In genomic region chr5:108697341-108697753, GRCm38 (mm10) we compare ENCODE assay signal across 8 mouse cellular contexts. TPM values are rescaled to one million over a fixed set of nuclear protein-coding genes. Genes with fewer than 3 reads are reported as not detected.
DNase-seq lines count a peak whose midpoint lies in the region; ATAC-seq lines count a peak whose summit lies in the region.

No protein-coding gene starts in this region.

- H3K27me3 ChIP-seq in kidney, embryonic 16.5 days (ENCODE audit: insufficient read depth, low read length), result no peaks in the 10 kb centered on the region

- H3K9me3 ChIP-seq in kidney, embryonic 16.5 days (ENCODE audit: low read length), result no peaks in the 10 kb centered on the region

- H3K4me3 ChIP-seq in kidney, embryonic 16.5 days (ENCODE audit: low read length), result no peak overlapping the region

- 0 out of 2 replicates have a peak overlapping the region, but pooled peaks have one; percentile 15 for H3K9ac ChIP-seq in kidney, embryonic 16.5 days (replicated peaks; ENCODE audit: low read length)

- WGBS in kidney, embryonic 16.5 days, result 20% methylated on average over 4 of the region's 4 CpGs

- peaks cover 72% of the 10 kb centered on the region for H3K4me1 ChIP-seq in kidney, embryonic 16.5 days (ENCODE audit: insufficient read depth, low read length)

- H3K27ac ChIP-seq in kidney, embryonic 16.5 days (ENCODE audit: low read length), result no peak overlapping the region

- no peak for ATAC-seq in kidney, embryonic 16.5 days (ENCODE audit: low FRiP score, low TSS enrichment)
- no peak for ATAC-seq in megakaryocyte progenitor cell, adult 5-6 weeks (replicated peaks; ENCODE audit: poor library complexity)

- no peak overlapping the region for H3K4me2 ChIP-seq in kidney, embryonic 16.5 days (replicated peaks; ENCODE audit: low read depth, low read length)

- H3K36me3 ChIP-seq in kidney, embryonic 16.5 days (ENCODE audit: insufficient read depth, low read length), result 0 out of 2 replicates have a peak, but pooled peaks cover 3% of the 10 kb centered on the region

- intact Hi-C loops in left cerebral cortex, postnatal 25 days (cut with DNase I), result loop anchor here (10.0 kb wide), 1 partner anchor 1397 kb away; the partner anchor contains the start of genes Gm35315 and Plcxd1

- DNase-seq in kidney, postnatal 36 days, result no peak
- peak; percentile 28 to 39 for DNase-seq in frontal cortex, postnatal 25 days (ENCODE audit: low spot score in 2 of 2)
- peak; percentile 40 to 79 for DNase-seq in left cerebral cortex, postnatal 25 days (ENCODE audit: low spot score in 2 of 2)
- DNase-seq in right cerebral cortex, postnatal 10 days (ENCODE audit: low spot score in 2 of 2), result peak; percentile 85 to 87
- no peak for DNase-seq in kidney, adult 9 months
- DNase-seq in lung, postnatal 4 days, result no peak

RNA-seq across cellular contexts. Expression of gene Fgfrl1, which starts 5.2 kb away (rescaled TPM):
- 11.5 and 13.8 TPM in 2 replicates for polyA plus RNA-seq in kidney, embryonic 16.5 days (2015; fragmentation: Nextera tagmentation; extraction: Ambion mirVana)
- total RNA-seq in left cerebral cortex, postnatal 25 days (2021), result 10 to 100 TPM; 20.0 to 20.6 TPM
- total RNA-seq in megakaryocyte progenitor cell, adult 5-6 weeks (2015), result 1.7 TPM in 2 replicates
- 2.3 and 2.7 TPM in 2 replicates for total RNA-seq in megakaryocyte progenitor cell, adult 5-6 weeks (2017)

RNA-seq across cellular contexts. Expression of gene Slc26a1, which starts 22.0 kb away (rescaled TPM):
- polyA plus RNA-seq in kidney, embryonic 16.5 days (2015; fragmentation: Nextera tagmentation; extraction: Ambion mirVana), result 9.5 and 9.8 TPM in 2 replicates
- 1 to 10 TPM; 1.3 to 1.5 TPM for total RNA-seq in left cerebral cortex, postnatal 25 days (2021)
- total RNA-seq in megakaryocyte progenitor cell, adult 5-6 weeks (2015), result 2.0 and 2.1 TPM in 2 replicates
- 0.75 and 1.5 TPM in 2 replicates for total RNA-seq in megakaryocyte progenitor cell, adult 5-6 weeks (2017)

RNA-seq across cellular contexts. Expression of gene Dgkq, which starts 27.9 kb away (rescaled TPM):
- 14.2 and 14.6 TPM in 2 replicates for polyA plus RNA-seq in kidney, embryonic 16.5 days (2015; fragmentation: Nextera tagmentation; extraction: Ambion mirVana)
- 10 to 100 TPM; 46.9 to 57.7 TPM for total RNA-seq in left cerebral cortex, postnatal 25 days (2021)
- total RNA-seq in megakaryocyte progenitor cell, adult 5-6 weeks (2015), result 4.2 and 4.8 TPM in 2 replicates
- 4.2 and 8.2 TPM in 2 replicates for total RNA-seq in megakaryocyte progenitor cell, adult 5-6 weeks (2017)

RNA-seq across cellular contexts. Expression of gene Idua, which starts 37.2 kb away (rescaled TPM):
- 12.0 and 12.9 TPM in 2 replicates for polyA plus RNA-seq in kidney, embryonic 16.5 days (2015; fragmentation: Nextera tagmentation; extraction: Ambion mirVana)
- 10 to 100 TPM; 11.4 to 15.0 TPM for total RNA-seq in left cerebral cortex, postnatal 25 days (2021)
- 15.6 and 18.5 TPM in 2 replicates for total RNA-seq in megakaryocyte progenitor cell, adult 5-6 weeks (2015)
- total RNA-seq in megakaryocyte progenitor cell, adult 5-6 weeks (2017), result 3.1 and 7.3 TPM in 2 replicates

Comparison
In these comparisons a context has a peak if more than half of its experiments do, and no peak if none do; other contexts are left out.
1. DNase-seq: peak in frontal cortex, postnatal 25 days (2 of 2), left cerebral cortex, postnatal 25 days (2 of 2) and right cerebral cortex, postnatal 10 days (2 of 2); none in kidney, postnatal 36 days (0 of 2), kidney, adult 9 months (single experiment) and lung, postnatal 4 days (0 of 2).
2. RNA of gene Fgfrl1, which starts 5.2 kb away (total RNA-seq): 20.0 to 20.6 TPM in left cerebral cortex, postnatal 25 days; 1.7 to 2.7 TPM in megakaryocyte progenitor cell, adult 5-6 weeks; every median in the first group is over 4 times any median in the second.
3. RNA of gene Dgkq, which starts 27.9 kb away (total RNA-seq): 46.9 to 57.7 TPM in left cerebral cortex, postnatal 25 days; 4.2 to 8.2 TPM in megakaryocyte progenitor cell, adult 5-6 weeks; every median in the first group is over 4 times any median in the second.